Mouse (Mus musculus): ENCODE measurements around the gene Pla2g2e. TPM values are rescaled to one million over a fixed set of nuclear protein-coding genes. Genes with fewer than 3 reads are reported as not detected.
"Not testable (repeated sequence)": the region's sequence is repeated elsewhere in the genome, so short reads cannot be mapped to it uniquely, and the experiment has no call there.

Gene Pla2g2e
- total RNA-seq, 1 experiment: 0.36 TPM

GRCm38 (mm10) chr4:138873864-138874263 lies 3.9 kb upstream of the Pla2g2e start, which contains the start of gene Gm13030:
TSS of gene Gm13030 (minus strand) at chr4:138873964.
- H3K4me3 ChIP-seq (ENCODE audit: insufficient read depth in 1 of 2, low read depth in 1 of 2, low read length in 2 of 2, poor library complexity in 1 of 2, severe bottlenecking in 1 of 2): no peak within 1 kb of the TSS
- no peak within 1 kb of the TSS; the same call in 1 of the 2 replicates for H3K27ac ChIP-seq (ENCODE audit: insufficient read depth, low read depth, low read length, poor library complexity, severe bottlenecking)
- DNase-seq (ENCODE audit: low read depth, low spot score): no peak
- H3K9me3 ChIP-seq (ENCODE audit: control insufficient read depth, insufficient read depth, low read depth, low read length): no peaks in the 10 kb centered on the region
- in situ Hi-C loops (cut with MboI; ENCODE audit: low sequenced_read_pairs in 2 of 2, unreplicated experiment in 2 of 2): no loop called here
- TF ChIP-seq ZC3H11A (IDR thresholded peaks at IDR 0.05; ENCODE audit: borderline replicate concordance, low read depth, low read length) (no peak), MAFK (IDR thresholded peaks at IDR 0.05; ENCODE audit: insufficient read depth, low read depth, low read length) (no peak), CHD2 (IDR thresholded peaks at IDR 0.05; ENCODE audit: low read depth, low read length) (no peak), ZNF384 (IDR thresholded peaks at IDR 0.05; ENCODE audit: low read depth, low read length) (no peak), HCFC1 (IDR thresholded peaks at IDR 0.05; ENCODE audit: borderline replicate concordance, insufficient read depth, low read length) (no peak)
- H3K9ac ChIP-seq (ENCODE audit: insufficient read depth, low read depth, low read length, poor library complexity, severe bottlenecking): no peak within 1 kb of the TSS
- H3K36me3 ChIP-seq (ENCODE audit: control insufficient read depth, insufficient read depth, low read length, poor library complexity, severe bottlenecking): no peaks in the 10 kb centered on the region
- no peaks in the 10 kb centered on the region for H3K4me1 ChIP-seq (ENCODE audit: control insufficient read depth in 2 of 2, insufficient read depth in 2 of 2, low read length in 2 of 2, poor library complexity in 1 of 2)

GRCm38 (mm10) chr4:138875275-138875674 lies 2.5 kb upstream of the Pla2g2e start:
- H3K9ac ChIP-seq (ENCODE audit: insufficient read depth, low read depth, low read length, poor library complexity, severe bottlenecking); DNase-seq (ENCODE audit: low read depth, low spot score); H3K4me3 ChIP-seq (ENCODE audit: insufficient read depth in 1 of 2, low read depth in 1 of 2, low read length in 2 of 2, poor library complexity in 1 of 2, severe bottlenecking in 1 of 2); H3K4me1 ChIP-seq (ENCODE audit: control insufficient read depth in 2 of 2, insufficient read depth in 2 of 2, low read length in 2 of 2, poor library complexity in 1 of 2); H3K36me3 ChIP-seq (ENCODE audit: control insufficient read depth, insufficient read depth, low read length, poor library complexity, severe bottlenecking); H3K9me3 ChIP-seq (ENCODE audit: control insufficient read depth, insufficient read depth, low read depth, low read length); in situ Hi-C loops (cut with MboI; ENCODE audit: low sequenced_read_pairs in 2 of 2, unreplicated experiment in 2 of 2); H3K27ac ChIP-seq (ENCODE audit: insufficient read depth, low read depth, low read length, poor library complexity, severe bottlenecking): not testable (repeated sequence)

GRCm38 (mm10) chr4:138875986-138876385 lies 1.8 kb upstream of the Pla2g2e start:
- Histone ChIP-seq H3K9me3 (ENCODE audit: control insufficient read depth, insufficient read depth, low read depth, low read length) (no peaks in the 10 kb centered on the region), H3K36me3 (ENCODE audit: control insufficient read depth, insufficient read depth, low read length, poor library complexity, severe bottlenecking) (no peaks in the 10 kb centered on the region), H3K9ac (ENCODE audit: insufficient read depth, low read depth, low read length, poor library complexity, severe bottlenecking) (no peak overlapping the region), H3K4me1 (ENCODE audit: control insufficient read depth in 2 of 2, insufficient read depth in 2 of 2, low read length in 2 of 2, poor library complexity in 1 of 2) (peaks cover 0 to 4% of the 10 kb centered on the region in 2 experiments; a peak in 1 of 4 replicates), H3K27ac (ENCODE audit: insufficient read depth, low read depth, low read length, poor library complexity, severe bottlenecking) (no peak overlapping the region), H3K4me3 (ENCODE audit: insufficient read depth in 1 of 2, low read depth in 1 of 2, low read length in 2 of 2, poor library complexity in 1 of 2, severe bottlenecking in 1 of 2) (no peak overlapping the region)
- in situ Hi-C loops (cut with MboI; ENCODE audit: low sequenced_read_pairs in 2 of 2, unreplicated experiment in 2 of 2): no loop called here
- TF ChIP-seq ZC3H11A (IDR thresholded peaks at IDR 0.05; ENCODE audit: borderline replicate concordance, low read depth, low read length) (no peak), CHD2 (IDR thresholded peaks at IDR 0.05; ENCODE audit: low read depth, low read length) (no peak), ZNF384 (IDR thresholded peaks at IDR 0.05; ENCODE audit: low read depth, low read length) (no peak), MAFK (IDR thresholded peaks at IDR 0.05; ENCODE audit: insufficient read depth, low read depth, low read length) (no peak), HCFC1 (IDR thresholded peaks at IDR 0.05; ENCODE audit: borderline replicate concordance, insufficient read depth, low read length) (no peak)
- no peak for DNase-seq (ENCODE audit: low read depth, low spot score)

DNA sequence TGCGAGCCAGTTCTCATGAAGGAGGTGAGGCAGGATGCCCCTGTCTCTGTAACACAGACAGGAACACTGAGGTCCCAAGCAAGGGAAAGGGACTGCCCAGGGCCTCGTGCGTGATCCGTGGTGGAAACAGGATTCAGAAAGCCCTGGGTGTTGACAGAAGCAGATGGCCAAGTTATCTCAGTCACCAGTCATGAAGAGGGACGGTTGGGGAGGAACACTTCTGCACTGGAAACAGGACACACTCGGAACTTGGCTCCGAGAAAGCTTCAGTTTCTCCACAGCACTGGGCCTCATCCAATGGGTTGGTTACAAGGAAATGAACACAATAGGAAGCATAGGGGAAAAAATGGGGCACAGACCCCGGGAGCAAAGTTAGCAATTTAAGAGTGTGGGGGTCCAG lies 1.0 kb downstream of the Pla2g2e start:
- in situ Hi-C loops (cut with MboI; ENCODE audit: low sequenced_read_pairs in 2 of 2, unreplicated experiment in 2 of 2): no loop called here
- no peaks in the 10 kb centered on the region for H3K9me3 ChIP-seq (ENCODE audit: control insufficient read depth, insufficient read depth, low read depth, low read length)
- DNase-seq (ENCODE audit: low read depth, low spot score): no peak

DNA sequence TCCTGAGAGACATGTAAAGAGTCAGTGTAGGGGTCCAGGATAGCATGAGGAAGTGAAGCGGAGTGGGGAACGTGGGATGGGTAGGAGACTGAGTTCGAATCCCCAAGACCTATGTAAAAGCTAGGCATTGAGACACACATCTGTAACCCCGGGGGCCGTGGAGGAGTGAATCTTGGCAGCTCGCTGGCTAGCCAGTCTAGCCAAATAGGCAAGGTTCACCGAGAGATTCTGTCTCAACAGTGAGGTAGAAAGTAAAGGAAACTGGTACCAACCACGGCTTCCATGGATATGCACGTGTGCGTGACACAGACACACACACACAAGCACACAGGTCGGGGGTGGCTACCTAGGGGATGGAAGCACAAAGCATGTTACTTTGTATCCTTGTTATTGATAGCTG lies 2.1 kb downstream of the Pla2g2e start:
- no peak overlapping the region for H3K4me3 ChIP-seq (ENCODE audit: insufficient read depth in 1 of 2, low read depth in 1 of 2, low read length in 2 of 2, poor library complexity in 1 of 2, severe bottlenecking in 1 of 2)
- H3K9ac ChIP-seq (ENCODE audit: insufficient read depth, low read depth, low read length, poor library complexity, severe bottlenecking): no peak overlapping the region
- no peaks in the 10 kb centered on the region for H3K36me3 ChIP-seq (ENCODE audit: control insufficient read depth, insufficient read depth, low read length, poor library complexity, severe bottlenecking)
- DNase-seq (ENCODE audit: low read depth, low spot score): no peak
- in situ Hi-C loops (cut with MboI; ENCODE audit: low sequenced_read_pairs in 2 of 2, unreplicated experiment in 2 of 2): no loop called here
- H3K4me1 ChIP-seq (ENCODE audit: control insufficient read depth in 2 of 2, insufficient read depth in 2 of 2, low read length in 2 of 2, poor library complexity in 1 of 2): peaks cover 0 to 10% of the 10 kb centered on the region in 2 experiments; a peak in 1 of 4 replicates
- H3K27ac ChIP-seq (ENCODE audit: insufficient read depth, low read depth, low read length, poor library complexity, severe bottlenecking): no peak overlapping the region
- no peaks in the 10 kb centered on the region for H3K9me3 ChIP-seq (ENCODE audit: control insufficient read depth, insufficient read depth, low read depth, low read length)
- TF ChIP-seq ZC3H11A (IDR thresholded peaks at IDR 0.05; ENCODE audit: borderline replicate concordance, low read depth, low read length): no peak
- no peak for TF ChIP-seq ZNF384 (IDR thresholded peaks at IDR 0.05; ENCODE audit: low read depth, low read length)
- TF ChIP-seq CHD2 (IDR thresholded peaks at IDR 0.05; ENCODE audit: low read depth, low read length): no peak
- TF ChIP-seq HCFC1 (IDR thresholded peaks at IDR 0.05; ENCODE audit: borderline replicate concordance, insufficient read depth, low read length): no peak
- TF ChIP-seq MAFK (IDR thresholded peaks at IDR 0.05; ENCODE audit: insufficient read depth, low read depth, low read length): no peak

More for the DNA sequence above, 1.0 kb downstream of the Pla2g2e start:
- TF ChIP-seq HCFC1 (IDR thresholded peaks at IDR 0.05; ENCODE audit: borderline replicate concordance, insufficient read depth, low read length): no peak
- TF ChIP-seq ZC3H11A (IDR thresholded peaks at IDR 0.05; ENCODE audit: borderline replicate concordance, low read depth, low read length): no peak
- no peak for TF ChIP-seq ZNF384 (IDR thresholded peaks at IDR 0.05; ENCODE audit: low read depth, low read length)
- TF ChIP-seq MAFK (IDR thresholded peaks at IDR 0.05; ENCODE audit: insufficient read depth, low read depth, low read length): no peak
- TF ChIP-seq CHD2 (IDR thresholded peaks at IDR 0.05; ENCODE audit: low read depth, low read length): no peak
- Histone ChIP-seq H3K9ac (ENCODE audit: insufficient read depth, low read depth, low read length, poor library complexity, severe bottlenecking) (no peak overlapping the region), H3K36me3 (ENCODE audit: control insufficient read depth, insufficient read depth, low read length, poor library complexity, severe bottlenecking) (no peaks in the 10 kb centered on the region), H3K27ac (ENCODE audit: insufficient read depth, low read depth, low read length, poor library complexity, severe bottlenecking) (no peak overlapping the region), H3K4me1 (ENCODE audit: control insufficient read depth in 2 of 2, insufficient read depth in 2 of 2, low read length in 2 of 2, poor library complexity in 1 of 2) (peaks cover 0 to 10% of the 10 kb centered on the region in 2 experiments; a peak in 1 of 4 replicates), H3K4me3 (ENCODE audit: insufficient read depth in 1 of 2, low read depth in 1 of 2, low read length in 2 of 2, poor library complexity in 1 of 2, severe bottlenecking in 1 of 2) (no peak overlapping the region)

All from ES-E14 (cell line).